Mouse (Mus musculus): ENCODE measurements around the gene Slc6a17. TPM values are rescaled to one million over a fixed set of nuclear protein-coding genes. Genes with fewer than 3 reads are reported as not detected.

Slc6a17 gene
- polyA plus RNA-seq (2012; rRNA removed) = 16.0 and 19.2 TPM in 2 replicates

DNA sequence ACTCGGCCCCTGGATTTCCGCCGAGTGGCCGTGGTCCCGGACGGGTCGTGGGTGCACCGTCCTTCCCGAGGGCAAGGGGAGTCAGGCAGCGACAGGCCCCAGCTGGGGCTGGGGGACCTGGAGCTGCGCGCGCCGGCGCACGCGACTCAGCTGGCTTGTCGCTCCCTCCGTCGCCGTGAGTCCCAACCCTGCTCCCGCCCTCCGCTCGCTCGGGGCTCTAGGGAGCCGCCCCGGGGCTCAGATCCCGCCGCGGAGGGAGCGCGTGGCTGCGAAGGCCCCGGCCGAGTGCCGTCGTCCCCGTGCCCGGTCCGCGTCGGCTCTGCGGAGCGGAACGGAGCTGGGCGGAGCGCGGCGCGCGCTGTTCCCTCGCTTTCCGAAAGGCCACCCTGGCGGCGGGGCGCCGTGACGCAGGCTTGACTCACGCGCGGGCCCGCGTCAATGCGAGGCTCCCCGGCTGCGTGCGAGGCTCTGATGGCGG is at the start of gene Slc6a17:
TSS of gene Slc6a17 (minus strand) at position 388 of the 478 bp plus-strand sequence.
- TF ChIP-seq POLR2A (IDR thresholded peaks at IDR 0.05; ENCODE audit: low read depth, low read length) = no peak
- TF ChIP-seq CTCF (conservative IDR thresholded peaks at IDR 0.05; ENCODE audit: insufficient read depth, insufficient read length, low read depth, low read length) = no peak; the same call in 1 of the 2 replicates
- peak; percentile 68 for DNase-seq
- Histone ChIP-seq H3K36me3 (ENCODE audit: control insufficient read depth, insufficient read depth, low read length) (no peaks in the 10 kb centered on the region), H3K4me3 (ENCODE audit: insufficient read depth, low read depth, low read length) (peak within 1 kb of the TSS; percentile 61), H3K4me1 (ENCODE audit: control insufficient read depth, insufficient read depth, low read length) (no peaks in the 10 kb centered on the region), H3K27ac (ENCODE audit: insufficient read depth, low read depth, low read length) (peak within 1 kb of the TSS; percentile 42), H3K27me3 (replicated peaks; ENCODE audit: control insufficient read depth, insufficient read depth, low read length) (no peaks in the 10 kb centered on the region)
- 1% methylated on average over 68 of the region's 68 CpGs for WGBS

DNA sequence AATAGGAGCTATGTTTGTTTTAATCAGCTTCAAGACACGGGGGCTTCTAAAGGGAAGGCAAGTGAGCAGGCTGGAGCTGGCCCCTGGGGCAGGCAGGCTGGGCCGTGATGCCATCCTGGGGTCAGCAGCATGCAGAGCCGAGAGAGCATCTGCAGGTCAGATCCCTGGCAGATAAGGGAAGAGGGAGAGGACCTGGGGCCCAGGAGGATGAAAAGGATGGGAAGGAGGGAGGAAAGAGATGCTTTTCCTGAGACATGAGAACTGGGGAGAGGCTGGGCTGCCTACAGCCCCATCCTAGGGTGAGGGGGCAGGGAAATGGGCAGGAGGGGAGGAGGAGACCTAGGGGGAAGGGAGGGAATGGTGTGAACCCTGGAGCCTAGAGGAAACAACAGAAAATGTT is 47.5 kb upstream of the Slc6a17 start:
- TF ChIP-seq POLR2A (IDR thresholded peaks at IDR 0.05; ENCODE audit: low read depth, low read length) (no peak), CTCF (conservative IDR thresholded peaks at IDR 0.05; ENCODE audit: insufficient read depth, insufficient read length, low read depth, low read length) (no peak)
- H3K4me1 ChIP-seq (ENCODE audit: control insufficient read depth, insufficient read depth, low read length) = no peaks in the 10 kb centered on the region
- no peak overlapping the region for H3K27ac ChIP-seq (ENCODE audit: insufficient read depth, low read depth, low read length)
- no peaks in the 10 kb centered on the region for H3K36me3 ChIP-seq (ENCODE audit: control insufficient read depth, insufficient read depth, low read length)
- no peak for DNase-seq
- 47% methylated on average over 3 of the region's 3 CpGs for WGBS
- H3K27me3 ChIP-seq (replicated peaks; ENCODE audit: control insufficient read depth, insufficient read depth, low read length) = no peaks in the 10 kb centered on the region
- H3K4me3 ChIP-seq (ENCODE audit: insufficient read depth, low read depth, low read length) = no peak overlapping the region

DNA sequence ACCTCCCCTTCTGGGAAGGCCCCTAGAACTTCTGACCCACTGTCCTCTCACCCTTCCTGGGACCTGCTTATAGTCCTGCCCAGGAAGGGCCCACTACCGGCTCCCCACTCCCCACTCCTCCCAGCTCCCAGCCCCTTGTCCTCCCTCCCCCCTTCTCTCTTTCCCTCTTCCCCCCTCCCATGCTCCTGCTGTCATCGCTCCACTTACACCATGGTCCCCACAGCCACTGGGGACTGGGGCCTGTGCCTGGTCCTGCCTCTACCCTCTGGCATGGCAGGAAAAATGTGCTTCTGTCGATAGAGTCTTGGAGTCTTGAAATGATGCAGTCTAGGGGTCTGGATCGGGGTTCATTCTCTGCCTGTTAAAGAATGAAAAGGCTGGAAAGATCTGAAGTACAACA is 46.1 kb upstream of the Slc6a17 start:
- no peak for TF ChIP-seq CTCF (conservative IDR thresholded peaks at IDR 0.05; ENCODE audit: insufficient read depth, insufficient read length, low read depth, low read length)
- TF ChIP-seq POLR2A (IDR thresholded peaks at IDR 0.05; ENCODE audit: low read depth, low read length) = no peak
- H3K4me1 ChIP-seq (ENCODE audit: control insufficient read depth, insufficient read depth, low read length) = no peaks in the 10 kb centered on the region
- no peaks in the 10 kb centered on the region for H3K27me3 ChIP-seq (replicated peaks; ENCODE audit: control insufficient read depth, insufficient read depth, low read length)
- no peaks in the 10 kb centered on the region for H3K36me3 ChIP-seq (ENCODE audit: control insufficient read depth, insufficient read depth, low read length)
- no peak overlapping the region for H3K27ac ChIP-seq (ENCODE audit: insufficient read depth, low read depth, low read length)
- 76% methylated on average over 4 of the region's 4 CpGs for WGBS
- H3K4me3 ChIP-seq (ENCODE audit: insufficient read depth, low read depth, low read length) = no peak overlapping the region
- DNase-seq = no peak

DNA sequence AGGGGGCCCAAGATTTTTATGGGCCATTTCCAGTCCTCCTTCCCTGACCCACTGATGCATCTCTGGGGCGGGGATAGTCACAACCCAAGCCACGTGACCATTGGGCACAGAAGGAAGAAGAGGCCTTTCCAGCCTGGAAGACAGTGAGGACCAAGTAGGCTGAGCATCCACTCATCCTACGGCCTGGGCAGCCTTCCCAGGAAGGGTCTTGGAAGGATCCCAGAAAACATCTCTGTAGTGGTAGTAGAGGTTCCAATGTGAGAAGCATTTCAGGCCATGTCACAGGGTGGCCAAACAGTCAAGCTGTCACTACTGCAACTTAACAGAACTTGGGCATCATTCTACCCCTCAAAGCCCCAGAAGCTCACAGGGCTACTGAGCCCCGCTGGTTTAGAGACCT is 44.8 kb upstream of the Slc6a17 start:
- Histone ChIP-seq H3K27me3 (replicated peaks; ENCODE audit: control insufficient read depth, insufficient read depth, low read length) (no peaks in the 10 kb centered on the region), H3K27ac (ENCODE audit: insufficient read depth, low read depth, low read length) (no peak overlapping the region), H3K4me3 (ENCODE audit: insufficient read depth, low read depth, low read length) (no peak overlapping the region), H3K4me1 (ENCODE audit: control insufficient read depth, insufficient read depth, low read length) (no peaks in the 10 kb centered on the region), H3K36me3 (ENCODE audit: control insufficient read depth, insufficient read depth, low read length) (no peaks in the 10 kb centered on the region)
- 84% methylated on average over 4 of the region's 4 CpGs for WGBS
- no peak for TF ChIP-seq CTCF (conservative IDR thresholded peaks at IDR 0.05; ENCODE audit: insufficient read depth, insufficient read length, low read depth, low read length)
- no peak for TF ChIP-seq POLR2A (IDR thresholded peaks at IDR 0.05; ENCODE audit: low read depth, low read length)
- no peak for DNase-seq

DNA sequence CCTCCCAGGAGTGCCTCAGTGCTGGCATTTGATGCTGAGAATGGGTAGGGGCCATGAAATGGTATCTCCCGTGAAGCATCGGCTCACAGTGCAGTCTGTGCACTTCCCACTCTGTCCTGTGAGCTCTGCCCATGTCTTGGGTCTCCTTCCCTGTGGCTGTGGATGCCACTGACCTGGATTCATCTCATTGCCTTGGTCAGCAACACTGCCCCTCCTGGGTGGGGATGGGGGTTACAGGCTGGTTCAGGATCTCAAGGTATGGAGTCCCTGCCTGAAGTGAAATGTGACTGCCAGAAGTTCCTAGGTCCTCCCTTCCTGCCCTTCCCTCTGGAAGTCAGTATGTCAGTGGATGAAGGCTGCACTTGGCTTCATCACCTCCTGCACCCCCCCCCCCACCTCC is 44.3 kb upstream of the Slc6a17 start:
- Histone ChIP-seq H3K27ac (ENCODE audit: insufficient read depth, low read depth, low read length) (no peak overlapping the region), H3K36me3 (ENCODE audit: control insufficient read depth, insufficient read depth, low read length) (no peaks in the 10 kb centered on the region), H3K4me3 (ENCODE audit: insufficient read depth, low read depth, low read length) (no peak overlapping the region), H3K27me3 (replicated peaks; ENCODE audit: control insufficient read depth, insufficient read depth, low read length) (no peaks in the 10 kb centered on the region), H3K4me1 (ENCODE audit: control insufficient read depth, insufficient read depth, low read length) (no peaks in the 10 kb centered on the region)
- TF ChIP-seq POLR2A (IDR thresholded peaks at IDR 0.05; ENCODE audit: low read depth, low read length) = no peak
- TF ChIP-seq CTCF (conservative IDR thresholded peaks at IDR 0.05; ENCODE audit: insufficient read depth, insufficient read length, low read depth, low read length) = no peak
- WGBS = 56% methylated on average over 2 of the region's 2 CpGs
- DNase-seq = no peak

DNA sequence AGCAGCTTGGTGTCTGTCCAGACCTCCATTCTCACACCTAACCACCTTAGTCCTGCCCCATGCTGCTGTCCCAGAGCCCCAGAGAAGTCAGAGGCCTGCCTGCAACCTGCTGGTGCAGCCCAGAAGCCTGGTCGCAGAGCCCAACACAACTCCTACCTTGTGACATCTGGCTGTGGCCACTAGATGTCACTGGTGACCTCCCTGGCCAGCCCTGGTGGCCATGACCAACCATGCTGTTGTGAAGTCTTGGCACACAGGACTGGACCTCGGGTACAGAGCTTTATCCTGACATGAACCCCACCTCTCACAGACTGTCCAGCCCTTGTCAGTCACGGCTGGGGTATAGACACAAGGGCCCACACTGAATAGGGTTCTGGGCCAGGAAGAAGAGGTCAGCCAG is 41.4 kb upstream of the Slc6a17 start:
- no peak overlapping the region for H3K4me3 ChIP-seq (ENCODE audit: insufficient read depth, low read depth, low read length)
- H3K36me3 ChIP-seq (ENCODE audit: control insufficient read depth, insufficient read depth, low read length) = no peaks in the 10 kb centered on the region
- 6% methylated on average over 3 of the region's 3 CpGs for WGBS
- no peaks in the 10 kb centered on the region for H3K27me3 ChIP-seq (replicated peaks; ENCODE audit: control insufficient read depth, insufficient read depth, low read length)
- peak; percentile 79 for DNase-seq
- H3K4me1 ChIP-seq (ENCODE audit: control insufficient read depth, insufficient read depth, low read length) = no peaks in the 10 kb centered on the region
- no peak overlapping the region for H3K27ac ChIP-seq (ENCODE audit: insufficient read depth, low read depth, low read length)
- no peak for TF ChIP-seq POLR2A (IDR thresholded peaks at IDR 0.05; ENCODE audit: low read depth, low read length)
- TF ChIP-seq CTCF (conservative IDR thresholded peaks at IDR 0.05; ENCODE audit: insufficient read depth, insufficient read length, low read depth, low read length) = peak; percentile 98

DNA sequence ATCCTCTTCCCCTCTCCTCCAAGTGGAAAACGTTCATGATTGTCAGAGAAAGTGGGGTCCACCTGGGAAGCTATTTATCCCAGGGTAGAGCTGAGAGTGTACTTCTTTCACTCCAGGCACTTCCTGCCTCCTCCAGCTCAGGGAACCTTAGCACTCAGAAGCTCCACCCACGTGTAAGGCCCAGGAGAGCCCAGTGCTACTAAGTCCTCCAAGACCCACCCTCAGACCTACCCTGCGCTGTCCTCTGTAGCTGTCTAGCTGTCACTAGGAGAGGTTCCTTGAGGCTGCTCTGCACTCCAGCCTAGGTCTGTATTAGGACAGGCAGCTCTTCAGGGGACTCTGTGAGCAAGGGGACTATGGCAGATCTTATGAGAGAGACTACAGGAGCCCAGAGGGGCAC is 40.9 kb upstream of the Slc6a17 start:
- TF ChIP-seq POLR2A (IDR thresholded peaks at IDR 0.05; ENCODE audit: low read depth, low read length) (no peak), CTCF (conservative IDR thresholded peaks at IDR 0.05; ENCODE audit: insufficient read depth, insufficient read length, low read depth, low read length) (no peak)
- H3K4me1 ChIP-seq (ENCODE audit: control insufficient read depth, insufficient read depth, low read length) = no peaks in the 10 kb centered on the region
- no peaks in the 10 kb centered on the region for H3K36me3 ChIP-seq (ENCODE audit: control insufficient read depth, insufficient read depth, low read length)
- DNase-seq = no peak
- H3K27me3 ChIP-seq (replicated peaks; ENCODE audit: control insufficient read depth, insufficient read depth, low read length) = no peaks in the 10 kb centered on the region
- WGBS = 52% methylated on average over 3 of the region's 3 CpGs
- no peak overlapping the region for H3K4me3 ChIP-seq (ENCODE audit: insufficient read depth, low read depth, low read length)
- H3K27ac ChIP-seq (ENCODE audit: insufficient read depth, low read depth, low read length) = no peak overlapping the region
